Mouse (Mus musculus) heart, adult 2 months (tissue): ENCODE measurements around the gene Tmod2.
"Not testable (repeated sequence)": the region's sequence is repeated elsewhere in the genome, so short reads cannot be mapped to it uniquely, and the experiment has no call there.

Experiments
- CTCF ChIP-seq: fragments of 200-600 bp; IDR thresholded peaks from 2 replicates; pipeline ENCODE4 v1.8.1; 2022; ENCODE audit warnings: antibody characterized with exemption, mild to moderate bottlenecking, moderate library complexity
- POLR2A ChIP-seq: fragments of 200-500 bp; IDR thresholded peaks from 2 replicates; pipeline ENCODE4 v1.6.1; 2011; ENCODE audit warnings: mild to moderate bottlenecking, low read depth, low read length, control low read depth; ENCODE audit not compliant: insufficient read depth

- not testable (repeated sequence) for TF ChIP-seq POLR2A, CTCF
Measured at GRCm38 (mm10) chr9:75532989-75533388, 78.1 kb downstream of the Tmod2 start.
